Mouse (Mus musculus): ENCODE measurements around the gene Smad3.

DNA sequence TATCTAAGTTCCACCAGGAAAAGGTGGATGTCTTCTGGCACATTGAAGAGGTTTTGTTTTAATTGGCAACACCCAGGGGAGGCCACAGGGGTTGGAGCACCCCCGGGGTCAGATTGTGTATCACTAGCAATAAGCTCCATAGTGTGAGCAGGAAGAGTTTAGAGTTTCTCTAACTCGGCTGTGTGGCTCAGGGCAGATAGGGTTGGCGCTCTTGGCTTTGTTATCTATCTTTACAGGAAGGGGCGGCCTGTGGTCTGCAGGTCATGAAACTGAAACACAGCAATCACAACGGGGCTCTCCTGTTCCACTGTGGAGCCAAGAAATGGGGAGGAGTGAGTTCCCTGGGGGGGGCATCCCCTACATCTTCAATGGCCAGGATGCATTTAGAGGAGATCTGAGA lies 27.7 kb upstream of the Smad3 start:
- TF ChIP-seq POLR2A (IDR thresholded peaks at IDR 0.05; ENCODE audit: insufficient read length, low read depth) (no peak), MAX (IDR thresholded peaks at IDR 0.05; ENCODE audit: low read depth) (no peak)
